Mouse (Mus musculus) kidney, postnatal 0 days (tissue): Measurements from ENCODE around the gene Rec8. TPM values are rescaled to one million over a fixed set of nuclear protein-coding genes. Genes with fewer than 3 reads are reported as not detected.
A peak's percentile ranks its signal among the peaks of the same experiment; 100 is the strongest.

Experiments used
- ATAC-seq: fragments of 200-750 bp; cut with Nextera tagmentation; replicated peaks from 2 replicates; pipeline ENCODE4 v1.8.0; 2017; ENCODE audit warnings: low read depth, moderate number of reproducible peaks, moderate TSS enrichment, moderate library complexity; ENCODE audit not compliant: low FRiP score
- DNase-seq: peaks from one replicate; pipeline ENCODE4 v3.0.0-alpha.2; 2016; ENCODE audit warnings: low spot score
- H3K27ac ChIP-seq: fragments of 300-500 bp; sonication (generic); 2 replicates; pipeline ENCODE4 v1.5.1; 2014; ENCODE audit warnings: mild to moderate bottlenecking
- H3K27me3 ChIP-seq: fragments of 300-500 bp; sonication (generic); 2 replicates; pipeline ENCODE4 v1.6.1; 2014; ENCODE audit warnings: low read length, mixed read lengths; ENCODE audit not compliant: insufficient read depth
- H3K36me3 ChIP-seq: fragments of 300-500 bp; sonication (generic); 2 replicates; pipeline ENCODE4 v1.6.1; 2014; ENCODE audit warnings: low read length, mixed read lengths; ENCODE audit not compliant: insufficient read depth
- H3K4me1 ChIP-seq: fragments of 300-500 bp; sonication (generic); replicated peaks from 2 replicates; pipeline ENCODE4 v1.6.1; 2014; ENCODE audit warnings: antibody characterized with exemption, low read length, mixed read lengths; ENCODE audit not compliant: insufficient read depth
- H3K4me2 ChIP-seq: fragments of 300-500 bp; sonication (generic); 2 replicates; pipeline ENCODE4 v1.6.1; 2014; ENCODE audit warnings: mild to moderate bottlenecking, low read length, moderate library complexity, mixed read lengths
- H3K4me3 ChIP-seq: fragments of 300-500 bp; sonication (generic); replicated peaks from 2 replicates; pipeline ENCODE4 v1.5.1; 2014; ENCODE audit warnings: low read depth, low read length
- H3K9ac ChIP-seq: fragments of 300-500 bp; sonication (generic); 2 replicates; pipeline ENCODE4 v1.6.1; 2014; ENCODE audit warnings: low read depth, low read length
- H3K9me3 ChIP-seq: fragments of 300-500 bp; sonication (generic); replicated peaks from 2 replicates; pipeline ENCODE4 v1.6.1; 2016; ENCODE audit warnings: low read length, inconsistent platforms, mixed read lengths
- CTCF ChIP-seq: IDR thresholded peaks from 2 replicates; pipeline ENCODE4 v1.5.1; 2016; ENCODE audit warnings: antibody characterized with exemption, low read depth, mild to moderate bottlenecking, moderate library complexity
- WGBS: fragments of 180-500 bp; shearing (Covaris S2); extraction: QIAGEN DNeasy Blood & Tissue Kit; methylation state at CpG from one replicate; pipeline ENCODE4 v1.1.7; 2014; 5-methylcytosine and 5-hydroxymethylcytosine counted together
- polyA plus RNA-seq: library from polyadenylated mRNA; unstranded; fragments of >200 nt; fragmentation: Nextera tagmentation; extraction: Ambion mirVana; gene quantifications from 2 replicates; pipeline ENCODE4 v1.2.1, GENCODE M21; 2015

Rec8 gene
- polyA plus RNA-seq, 1 experiment from 2014 or later: 12.7 TPM

GRCm38 (mm10) chr14:55644261-55644888, 26.5 kb downstream of the Rec8 start:
- DNase-seq (peak; percentile 68), ATAC-seq (no peak)
- Histone ChIP-seq H3K9ac (peak overlapping the region; percentile 93), H3K36me3 (peaks cover 21% of the 10 kb centered on the region; the same call in 1 of the 2 replicates), H3K9me3 (no peaks in the 10 kb centered on the region), H3K4me3 (peak overlapping the region; percentile 72), H3K4me1 (peaks cover 7% of the 10 kb centered on the region), H3K4me2 (peak overlapping the region; percentile 81), H3K27me3 (no peaks in the 10 kb centered on the region), H3K27ac (peak overlapping the region; percentile 96)
- 11% methylated on average over 17 of the region's 17 CpGs for WGBS
- no peak for TF ChIP-seq CTCF

- Histone ChIP-seq H3K36me3 (0 out of 2 replicates have a peak, but pooled peaks cover 6% of the 10 kb centered on the region), H3K4me3 (no peak within 1 kb of the TSS), H3K4me2 (no peak within 1 kb of the TSS), H3K27me3 (no peaks in the 10 kb centered on the region), H3K9me3 (no peaks in the 10 kb centered on the region), H3K27ac (no peak within 1 kb of the TSS), H3K9ac (no peak within 1 kb of the TSS), H3K4me1 (no peaks in the 10 kb centered on the region; the same call in 1 of the 2 replicates)
- no peak for DNase-seq
- no peak for ATAC-seq
- WGBS: 91% methylated on average over 2 of the region's 2 CpGs
- TF ChIP-seq CTCF: no peak
These were observed 32.0 kb downstream of the Rec8 start, which contains the start of gene Tssk4 for GRCm38 (mm10) chr14:55649884-55650283. Gene Tssk4, plus strand, starts transcription at chr14:55650184.

- no peaks in the 10 kb centered on the region for H3K4me1 ChIP-seq
- no peaks in the 10 kb centered on the region for H3K27me3 ChIP-seq
- no peak overlapping the region for H3K9ac ChIP-seq
- H3K4me2 ChIP-seq: no peak overlapping the region
- WGBS: 90% methylated on average over 7 of the region's 7 CpGs
- no peak for DNase-seq
- no peaks in the 10 kb centered on the region for H3K9me3 ChIP-seq
- TF ChIP-seq CTCF: no peak
- no peak overlapping the region for H3K4me3 ChIP-seq
- 0 out of 2 replicates have a peak, but pooled peaks cover 2% of the 10 kb centered on the region for H3K36me3 ChIP-seq
- no peak overlapping the region for H3K27ac ChIP-seq
- no peak for ATAC-seq
These were observed 33.7 kb downstream of the Rec8 start for GRCm38 (mm10) chr14:55651528-55651927.

GRCm38 (mm10) chr14:55656935-55657334, 39.1 kb downstream of the Rec8 start:
- no peak for TF ChIP-seq CTCF
- DNase-seq (no peak), ATAC-seq (no peak)
- Histone ChIP-seq H3K4me2 (no peak overlapping the region), H3K4me3 (no peak overlapping the region), H3K27me3 (no peaks in the 10 kb centered on the region), H3K9me3 (no peaks in the 10 kb centered on the region), H3K36me3 (peaks cover 6% of the 10 kb centered on the region; the same call in 1 of the 2 replicates), H3K27ac (no peak overlapping the region), H3K9ac (no peak overlapping the region), H3K4me1 (0 out of 2 replicates have a peak, but pooled peaks cover 3% of the 10 kb centered on the region)
- 87% methylated on average over 3 of the region's 3 CpGs for WGBS

GRCm38 (mm10) chr14:55658011-55658410, 40.2 kb downstream of the Rec8 start:
- H3K4me3 ChIP-seq: no peak overlapping the region
- no peak overlapping the region for H3K9ac ChIP-seq
- no peaks in the 10 kb centered on the region for H3K27me3 ChIP-seq
- no peak for TF ChIP-seq CTCF
- no peak overlapping the region for H3K4me2 ChIP-seq
- 81% methylated on average over 5 of the region's 5 CpGs for WGBS
- ATAC-seq (peak; percentile 61), DNase-seq (no peak)
- no peaks in the 10 kb centered on the region for H3K9me3 ChIP-seq
- 0 out of 2 replicates have a peak, but pooled peaks cover 3% of the 10 kb centered on the region for H3K4me1 ChIP-seq
- H3K27ac ChIP-seq: no peak overlapping the region
- peaks cover 11% of the 10 kb centered on the region; the same call in 1 of the 2 replicates for H3K36me3 ChIP-seq

GRCm38 (mm10) chr14:55659960-55660573, 42.2 kb downstream of the Rec8 start, which contains the start of gene Mdp1:
Gene Mdp1, minus strand, starts transcription at chr14:55660508.
- under 1% methylated on average over 39 of the region's 39 CpGs for WGBS

More at GRCm38 (mm10) chr14:55659960-55660573, 42.2 kb downstream of the Rec8 start, which contains the start of gene Mdp1:
- H3K4me1 ChIP-seq: 0 out of 2 replicates have a peak, but pooled peaks cover 3% of the 10 kb centered on the region
- peak; percentile 57 for TF ChIP-seq CTCF
- ATAC-seq: peak; percentile 88
- DNase-seq: peak; percentile 95
- peak within 1 kb of the TSS; percentile 60; the same call in 1 of the 2 replicates for H3K27ac ChIP-seq
- H3K27me3 ChIP-seq: no peaks in the 10 kb centered on the region
- H3K4me3 ChIP-seq: peak within 1 kb of the TSS; percentile 72
- peak within 1 kb of the TSS; percentile 53 for H3K4me2 ChIP-seq
- H3K36me3 ChIP-seq: peaks cover 14% of the 10 kb centered on the region; the same call in 1 of the 2 replicates
- H3K9ac ChIP-seq: peak within 1 kb of the TSS; percentile 77
- H3K9me3 ChIP-seq: no peaks in the 10 kb centered on the region
